Mouse (Mus musculus): ENCODE measurements at regions not wholly inside any gene's neighbourhood (a gene's known extent, or its start where the extent isn't known, plus 50 kb on each side); places are given as distances from the start of the nearest gene placed in this dataset.

- no peak overlapping the region for H3K9ac ChIP-seq (ENCODE audit: low read length)
- H3K4me2 ChIP-seq (replicated peaks; ENCODE audit: low read depth): no peak overlapping the region
- no peaks in the 10 kb centered on the region for H3K27me3 ChIP-seq (ENCODE audit: control insufficient read depth, insufficient read depth, low read length)
- TF ChIP-seq EP300 (optimal IDR thresholded peaks at IDR 0.05): no peak
- no peak for TF ChIP-seq CTCF (IDR thresholded peaks at IDR 0.05; ENCODE audit: low read depth)
- DNase-seq (ENCODE audit: low spot score) (no peak), ATAC-seq (ENCODE audit: low FRiP score, low TSS enrichment) (no peak)
- H3K36me3 ChIP-seq (ENCODE audit: control insufficient read depth, insufficient read depth, low read length): no peaks in the 10 kb centered on the region
- 79% methylated on average over 7 of the region's 7 CpGs for WGBS
- no peaks in the 10 kb centered on the region for H3K4me1 ChIP-seq (replicated peaks; ENCODE audit: control insufficient read depth, insufficient read depth)
- no peaks in the 10 kb centered on the region for H3K9me3 ChIP-seq (ENCODE audit: control insufficient read depth, low read length)
- H3K4me3 ChIP-seq (ENCODE audit: low read depth, low read length): no peak overlapping the region
- no peak overlapping the region for H3K27ac ChIP-seq (replicated peaks)
Measured at GRCm38 (mm10) chr16:24341736-24342135, 51.6 kb upstream of the Lpp start.

GRCm38 (mm10) chr16:24340646-24341045 lies 52.7 kb upstream of the Lpp start:
- TF ChIP-seq EP300 (optimal IDR thresholded peaks at IDR 0.05): no peak
- Histone ChIP-seq H3K4me2 (replicated peaks; ENCODE audit: low read depth) (no peak overlapping the region), H3K27me3 (ENCODE audit: control insufficient read depth, insufficient read depth, low read length) (no peaks in the 10 kb centered on the region), H3K9ac (ENCODE audit: low read length) (no peak overlapping the region), H3K4me3 (ENCODE audit: low read depth, low read length) (no peak overlapping the region), H3K27ac (replicated peaks) (no peak overlapping the region), H3K4me1 (replicated peaks; ENCODE audit: control insufficient read depth, insufficient read depth) (no peaks in the 10 kb centered on the region), H3K36me3 (ENCODE audit: control insufficient read depth, insufficient read depth, low read length) (no peaks in the 10 kb centered on the region), H3K9me3 (ENCODE audit: control insufficient read depth, low read length) (no peaks in the 10 kb centered on the region)
- WGBS: 77% methylated on average over 7 of the region's 7 CpGs
- ATAC-seq (ENCODE audit: low FRiP score, low TSS enrichment): no peak
- no peak for DNase-seq (ENCODE audit: low spot score)

- Histone ChIP-seq H3K4me2 (replicated peaks; ENCODE audit: low read depth) (no peak overlapping the region), H3K4me3 (ENCODE audit: low read depth, low read length) (no peak overlapping the region), H3K27me3 (ENCODE audit: control insufficient read depth, insufficient read depth, low read length) (no peaks in the 10 kb centered on the region), H3K9me3 (ENCODE audit: control insufficient read depth, low read length) (no peaks in the 10 kb centered on the region), H3K36me3 (ENCODE audit: control insufficient read depth, insufficient read depth, low read length) (no peaks in the 10 kb centered on the region), H3K27ac (replicated peaks) (peak overlapping the region; percentile 24; the same call in 1 of the 2 replicates), H3K9ac (ENCODE audit: low read length) (no peak overlapping the region), H3K4me1 (replicated peaks; ENCODE audit: control insufficient read depth, insufficient read depth) (no peaks in the 10 kb centered on the region)
- DNase-seq (ENCODE audit: low spot score) (no peak), ATAC-seq (ENCODE audit: low FRiP score, low TSS enrichment) (peak; percentile 51; the same call in 1 of the 2 replicates)
- TF ChIP-seq EP300 (optimal IDR thresholded peaks at IDR 0.05) (no peak), CTCF (IDR thresholded peaks at IDR 0.05; ENCODE audit: low read depth) (no peak)
- 38% methylated on average over 10 of the region's 10 CpGs for WGBS
Measured at GRCm38 (mm10) chr16:24339320-24340265, 53.7 kb upstream of the Lpp start.

- DNase-seq (ENCODE audit: low spot score) (no peak), ATAC-seq (ENCODE audit: low FRiP score, low TSS enrichment) (no peak)
- no peaks in the 10 kb centered on the region for H3K27me3 ChIP-seq (ENCODE audit: control insufficient read depth, insufficient read depth, low read length)
- H3K4me1 ChIP-seq (replicated peaks; ENCODE audit: control insufficient read depth, insufficient read depth): no peaks in the 10 kb centered on the region
- no peak overlapping the region for H3K27ac ChIP-seq (replicated peaks)
- H3K9me3 ChIP-seq (ENCODE audit: control insufficient read depth, low read length): no peaks in the 10 kb centered on the region
- H3K9ac ChIP-seq (ENCODE audit: low read length): no peak overlapping the region
- H3K4me3 ChIP-seq (ENCODE audit: low read depth, low read length): no peak overlapping the region
- TF ChIP-seq CTCF (IDR thresholded peaks at IDR 0.05; ENCODE audit: low read depth) (no peak), EP300 (optimal IDR thresholded peaks at IDR 0.05) (no peak)
- no peak overlapping the region for H3K4me2 ChIP-seq (replicated peaks; ENCODE audit: low read depth)
- H3K36me3 ChIP-seq (ENCODE audit: control insufficient read depth, insufficient read depth, low read length): no peaks in the 10 kb centered on the region
- WGBS: 92% methylated on average over 7 of the region's 7 CpGs
Measured at GRCm38 (mm10) chr16:24338404-24338803, 54.9 kb upstream of the Lpp start.

GRCm38 (mm10) chr16:24334389-24334788 lies 58.9 kb upstream of the Lpp start:
- TF ChIP-seq CTCF (IDR thresholded peaks at IDR 0.05; ENCODE audit: low read depth) (no peak), EP300 (optimal IDR thresholded peaks at IDR 0.05) (no peak)
- no peak for ATAC-seq (ENCODE audit: low FRiP score, low TSS enrichment)
- no peak overlapping the region for H3K9ac ChIP-seq (ENCODE audit: low read length)
- H3K4me1 ChIP-seq (replicated peaks; ENCODE audit: control insufficient read depth, insufficient read depth): no peaks in the 10 kb centered on the region
- WGBS: 44% methylated on average over 2 of the region's 2 CpGs
- no peak overlapping the region for H3K4me2 ChIP-seq (replicated peaks; ENCODE audit: low read depth)
- H3K9me3 ChIP-seq (ENCODE audit: control insufficient read depth, low read length): no peaks in the 10 kb centered on the region
- H3K4me3 ChIP-seq (ENCODE audit: low read depth, low read length): no peak overlapping the region
- DNase-seq (ENCODE audit: low spot score): no peak
- no peaks in the 10 kb centered on the region for H3K36me3 ChIP-seq (ENCODE audit: control insufficient read depth, insufficient read depth, low read length)
- H3K27me3 ChIP-seq (ENCODE audit: control insufficient read depth, insufficient read depth, low read length): no peaks in the 10 kb centered on the region
- no peak overlapping the region for H3K27ac ChIP-seq (replicated peaks)

GRCm38 (mm10) chr16:24331446-24332020 lies 61.8 kb upstream of the Lpp start:
- Histone ChIP-seq H3K36me3 (ENCODE audit: control insufficient read depth, insufficient read depth, low read length) (no peaks in the 10 kb centered on the region), H3K27me3 (ENCODE audit: control insufficient read depth, insufficient read depth, low read length) (no peaks in the 10 kb centered on the region), H3K4me2 (replicated peaks; ENCODE audit: low read depth) (no peak overlapping the region), H3K9me3 (ENCODE audit: control insufficient read depth, low read length) (no peaks in the 10 kb centered on the region), H3K4me3 (ENCODE audit: low read depth, low read length) (no peak overlapping the region), H3K4me1 (replicated peaks; ENCODE audit: control insufficient read depth, insufficient read depth) (no peaks in the 10 kb centered on the region), H3K9ac (ENCODE audit: low read length) (no peak overlapping the region), H3K27ac (replicated peaks) (no peak overlapping the region)
- no peak for DNase-seq (ENCODE audit: low spot score)
- 86% methylated on average over 13 of the region's 13 CpGs for WGBS
- no peak for ATAC-seq (ENCODE audit: low FRiP score, low TSS enrichment)
- no peak for TF ChIP-seq EP300 (optimal IDR thresholded peaks at IDR 0.05)
- TF ChIP-seq CTCF (IDR thresholded peaks at IDR 0.05; ENCODE audit: low read depth): no peak

Data from stomach, postnatal 0 days (tissue).